Mouse (Mus musculus): ENCODE data around the gene Rgs8. TPM values are rescaled to one million over a fixed set of nuclear protein-coding genes. Genes with fewer than 3 reads are reported as not detected.

Rgs8 gene
- polyA plus RNA-seq, 1 experiment from 2014 or later: 0.21 TPM

- no peak overlapping the region for H3K4me3 ChIP-seq (ENCODE audit: low read length)
- H3K9ac ChIP-seq (ENCODE audit: low read length): no peak overlapping the region
- H3K9me3 ChIP-seq (replicated peaks; ENCODE audit: control insufficient read depth, low read length): no peaks in the 10 kb centered on the region
- peaks cover 31% of the 10 kb centered on the region for H3K4me1 ChIP-seq (ENCODE audit: control insufficient read depth, insufficient read depth, low read length)
- no peak overlapping the region for H3K27ac ChIP-seq (ENCODE audit: low read length)
- 0 out of 2 replicates have a peak, but pooled peaks have one; percentile 47 for ATAC-seq (replicated peaks; ENCODE audit: extremely low read depth, insufficient read depth, low FRiP score)
- peaks cover 9% of the 10 kb centered on the region; the same call in 1 of the 2 replicates for H3K27me3 ChIP-seq (ENCODE audit: control insufficient read depth, insufficient read depth, low read length)
- H3K4me2 ChIP-seq (ENCODE audit: low read depth, low read length): no peak overlapping the region
- no peaks in the 10 kb centered on the region for H3K36me3 ChIP-seq (ENCODE audit: control insufficient read depth, insufficient read depth)
- 21% methylated on average over 7 of the region's 7 CpGs for WGBS
These were observed 16.3 kb downstream of the Rgs8 start for GRCm38 (mm10) chr1:153669086-153669485.

- Histone ChIP-seq H3K27ac (ENCODE audit: low read length) (no peak overlapping the region), H3K4me2 (ENCODE audit: low read depth, low read length) (no peak overlapping the region), H3K9ac (ENCODE audit: low read length) (no peak overlapping the region), H3K4me3 (ENCODE audit: low read length) (no peak overlapping the region), H3K4me1 (ENCODE audit: control insufficient read depth, insufficient read depth, low read length) (peaks cover 32% of the 10 kb centered on the region), H3K36me3 (ENCODE audit: control insufficient read depth, insufficient read depth) (no peaks in the 10 kb centered on the region), H3K9me3 (replicated peaks; ENCODE audit: control insufficient read depth, low read length) (no peaks in the 10 kb centered on the region), H3K27me3 (ENCODE audit: control insufficient read depth, insufficient read depth, low read length) (peaks cover 9% of the 10 kb centered on the region; the same call in 1 of the 2 replicates)
- 55% methylated on average over 3 of the region's 3 CpGs for WGBS
- no peak for ATAC-seq (replicated peaks; ENCODE audit: extremely low read depth, insufficient read depth, low FRiP score)
These were observed 16.9 kb downstream of the Rgs8 start for GRCm38 (mm10) chr1:153669728-153670127.

GRCm38 (mm10) chr1:153671352-153671751 lies 18.5 kb downstream of the Rgs8 start:
- Histone ChIP-seq H3K4me2 (ENCODE audit: low read depth, low read length) (no peak overlapping the region), H3K36me3 (ENCODE audit: control insufficient read depth, insufficient read depth) (no peaks in the 10 kb centered on the region), H3K27me3 (ENCODE audit: control insufficient read depth, insufficient read depth, low read length) (peaks cover 7% of the 10 kb centered on the region; the same call in 1 of the 2 replicates), H3K4me1 (ENCODE audit: control insufficient read depth, insufficient read depth, low read length) (peaks cover 27% of the 10 kb centered on the region), H3K9me3 (replicated peaks; ENCODE audit: control insufficient read depth, low read length) (no peaks in the 10 kb centered on the region), H3K9ac (ENCODE audit: low read length) (no peak overlapping the region), H3K27ac (ENCODE audit: low read length) (no peak overlapping the region), H3K4me3 (ENCODE audit: low read length) (no peak overlapping the region)
- no peak for ATAC-seq (replicated peaks; ENCODE audit: extremely low read depth, insufficient read depth, low FRiP score)
- WGBS: 86% methylated on average over 3 of the region's 3 CpGs

GRCm38 (mm10) chr1:153672698-153673097 lies 19.9 kb downstream of the Rgs8 start:
- peaks cover 8% of the 10 kb centered on the region for H3K27me3 ChIP-seq (ENCODE audit: control insufficient read depth, insufficient read depth, low read length)
- 55% methylated on average over 9 of the region's 9 CpGs for WGBS
- no peak overlapping the region for H3K9ac ChIP-seq (ENCODE audit: low read length)
- peaks cover 26% of the 10 kb centered on the region for H3K4me1 ChIP-seq (ENCODE audit: control insufficient read depth, insufficient read depth, low read length)
- ATAC-seq (replicated peaks; ENCODE audit: extremely low read depth, insufficient read depth, low FRiP score): no peak
- H3K36me3 ChIP-seq (ENCODE audit: control insufficient read depth, insufficient read depth): no peaks in the 10 kb centered on the region
- no peaks in the 10 kb centered on the region for H3K9me3 ChIP-seq (replicated peaks; ENCODE audit: control insufficient read depth, low read length)
- H3K4me3 ChIP-seq (ENCODE audit: low read length): no peak overlapping the region
- H3K4me2 ChIP-seq (ENCODE audit: low read depth, low read length): no peak overlapping the region
- no peak overlapping the region for H3K27ac ChIP-seq (ENCODE audit: low read length)

- WGBS: 51% methylated on average over 12 of the region's 12 CpGs
- ATAC-seq (replicated peaks; ENCODE audit: extremely low read depth, insufficient read depth, low FRiP score): peak; percentile 47; the same call in 1 of the 2 replicates
These were observed 21.1 kb downstream of the Rgs8 start for GRCm38 (mm10) chr1:153673900-153674299.

GRCm38 (mm10) chr1:153675591-153675990 lies 22.8 kb downstream of the Rgs8 start:
- peaks cover 13% of the 10 kb centered on the region for H3K4me1 ChIP-seq (ENCODE audit: control insufficient read depth, insufficient read depth, low read length)
- WGBS: 78% methylated on average over 4 of the region's 4 CpGs
- no peak overlapping the region for H3K4me3 ChIP-seq (ENCODE audit: low read length)
- H3K36me3 ChIP-seq (ENCODE audit: control insufficient read depth, insufficient read depth): no peaks in the 10 kb centered on the region
- no peak overlapping the region for H3K9ac ChIP-seq (ENCODE audit: low read length)
- H3K4me2 ChIP-seq (ENCODE audit: low read depth, low read length): no peak overlapping the region
- H3K9me3 ChIP-seq (replicated peaks; ENCODE audit: control insufficient read depth, low read length): no peaks in the 10 kb centered on the region
- no peak overlapping the region for H3K27ac ChIP-seq (ENCODE audit: low read length)
- no peak for ATAC-seq (replicated peaks; ENCODE audit: extremely low read depth, insufficient read depth, low FRiP score)
- H3K27me3 ChIP-seq (ENCODE audit: control insufficient read depth, insufficient read depth, low read length): peaks cover 10% of the 10 kb centered on the region; the same call in 1 of the 2 replicates

More at GRCm38 (mm10) chr1:153673900-153674299, 21.1 kb downstream of the Rgs8 start:
- H3K4me3 ChIP-seq (ENCODE audit: low read length): no peak overlapping the region
- no peak overlapping the region; the same call in 1 of the 2 replicates for H3K4me2 ChIP-seq (ENCODE audit: low read depth, low read length)
- H3K27ac ChIP-seq (ENCODE audit: low read length): no peak overlapping the region
- H3K36me3 ChIP-seq (ENCODE audit: control insufficient read depth, insufficient read depth): no peaks in the 10 kb centered on the region
- H3K4me1 ChIP-seq (ENCODE audit: control insufficient read depth, insufficient read depth, low read length): peaks cover 24% of the 10 kb centered on the region
- no peaks in the 10 kb centered on the region for H3K9me3 ChIP-seq (replicated peaks; ENCODE audit: control insufficient read depth, low read length)
- H3K27me3 ChIP-seq (ENCODE audit: control insufficient read depth, insufficient read depth, low read length): peaks cover 10% of the 10 kb centered on the region; the same call in 1 of the 2 replicates
- H3K9ac ChIP-seq (ENCODE audit: low read length): no peak overlapping the region

GRCm38 (mm10) chr1:153677635-153678034 lies 24.8 kb downstream of the Rgs8 start:
- Histone ChIP-seq H3K4me3 (ENCODE audit: low read length) (no peak overlapping the region), H3K4me1 (ENCODE audit: control insufficient read depth, insufficient read depth, low read length) (peaks cover 11% of the 10 kb centered on the region), H3K27me3 (ENCODE audit: control insufficient read depth, insufficient read depth, low read length) (peaks cover 10% of the 10 kb centered on the region; the same call in 1 of the 2 replicates), H3K36me3 (ENCODE audit: control insufficient read depth, insufficient read depth) (no peaks in the 10 kb centered on the region), H3K9ac (ENCODE audit: low read length) (no peak overlapping the region), H3K27ac (ENCODE audit: low read length) (no peak overlapping the region), H3K4me2 (ENCODE audit: low read depth, low read length) (no peak overlapping the region), H3K9me3 (replicated peaks; ENCODE audit: control insufficient read depth, low read length) (no peaks in the 10 kb centered on the region)
- 66% methylated on average over 6 of the region's 6 CpGs for WGBS
- ATAC-seq (replicated peaks; ENCODE audit: extremely low read depth, insufficient read depth, low FRiP score): no peak

- Histone ChIP-seq H3K27me3 (ENCODE audit: control insufficient read depth, insufficient read depth, low read length) (peaks cover 8% of the 10 kb centered on the region; the same call in 1 of the 2 replicates), H3K27ac (ENCODE audit: low read length) (no peak overlapping the region), H3K4me3 (ENCODE audit: low read length) (no peak overlapping the region), H3K9ac (ENCODE audit: low read length) (no peak overlapping the region), H3K9me3 (replicated peaks; ENCODE audit: control insufficient read depth, low read length) (no peaks in the 10 kb centered on the region), H3K4me2 (ENCODE audit: low read depth, low read length) (no peak overlapping the region), H3K36me3 (ENCODE audit: control insufficient read depth, insufficient read depth) (no peaks in the 10 kb centered on the region), H3K4me1 (ENCODE audit: control insufficient read depth, insufficient read depth, low read length) (peaks cover 3% of the 10 kb centered on the region; the same call in 1 of the 2 replicates)
- 57% methylated on average over 10 of the region's 10 CpGs for WGBS
- ATAC-seq (replicated peaks; ENCODE audit: extremely low read depth, insufficient read depth, low FRiP score): no peak
These were observed 26.3 kb downstream of the Rgs8 start for GRCm38 (mm10) chr1:153679147-153679546.

GRCm38 (mm10) chr1:153679653-153680052 lies 26.8 kb downstream of the Rgs8 start:
- Histone ChIP-seq H3K27ac (ENCODE audit: low read length) (no peak overlapping the region), H3K36me3 (ENCODE audit: control insufficient read depth, insufficient read depth) (no peaks in the 10 kb centered on the region), H3K4me1 (ENCODE audit: control insufficient read depth, insufficient read depth, low read length) (peaks cover 2% of the 10 kb centered on the region; the same call in 1 of the 2 replicates), H3K9ac (ENCODE audit: low read length) (no peak overlapping the region), H3K4me3 (ENCODE audit: low read length) (no peak overlapping the region), H3K4me2 (ENCODE audit: low read depth, low read length) (no peak overlapping the region), H3K27me3 (ENCODE audit: control insufficient read depth, insufficient read depth, low read length) (peaks cover 8% of the 10 kb centered on the region; the same call in 1 of the 2 replicates), H3K9me3 (replicated peaks; ENCODE audit: control insufficient read depth, low read length) (no peaks in the 10 kb centered on the region)
- ATAC-seq (replicated peaks; ENCODE audit: extremely low read depth, insufficient read depth, low FRiP score): no peak
- 81% methylated on average over 3 of the region's 3 CpGs for WGBS

All from heart, embryonic 16.5 days (tissue).